In genomic region chr5:35728344-35728956, GRCm38 (mm10) we compare ENCODE assay signal across 9 mouse cellular contexts. TPM values are rescaled to one million over a fixed set of nuclear protein-coding genes. Genes with fewer than 3 reads are reported as not detected.
DNase-seq lines count a peak whose midpoint lies in the region; ATAC-seq and TF ChIP-seq lines count a peak whose summit lies in the region.
"Had no signal": no experiment of that assay in that cellular context is flagged by ENCODE, and none has a peak within 500 bp of the region (broad histone marks: within the 10 kb centered on the region; RNA-seq: fewer than 3 reads in every experiment).

No protein-coding gene starts in this region.

- H3K9me3 ChIP-seq in heart, embryonic 11.5 days (replicated peaks; ENCODE audit: control insufficient read depth, low read length): no peaks in the 10 kb centered on the region
- no peaks in the 10 kb centered on the region for H3K9me3 ChIP-seq in limb, embryonic 13.5 days
- H3K9me3 ChIP-seq in stomach, embryonic 15.5 days: no peaks in the 10 kb centered on the region
- no peaks in the 10 kb centered on the region for H3K9me3 ChIP-seq in forebrain, embryonic 16.5 days (ENCODE audit: control insufficient read depth, low read length)

- intact Hi-C loops in heart, postnatal 25 days (cut with DNase I): no loop called here

- H3K4me2 ChIP-seq in heart, embryonic 11.5 days: peak overlapping the region; percentile 50
- peak overlapping the region; percentile 11 for H3K4me2 ChIP-seq in limb, embryonic 13.5 days (replicated peaks)
- peak overlapping the region; percentile 33; the same call in 1 of the 2 replicates for H3K4me2 ChIP-seq in stomach, embryonic 15.5 days
- no peak overlapping the region for H3K4me2 ChIP-seq in forebrain, embryonic 16.5 days (ENCODE audit: low read length)

- DNase-seq in heart, postnatal 25 days (ENCODE audit: low spot score): no peak
- no peak for DNase-seq in spleen, adult 2 months (ENCODE audit: low read depth in 1 of 2, low spot score in 2 of 2)
- no peak for DNase-seq in spleen, adult 12 weeks (ENCODE audit: low spot score)
- DNase-seq in ovary, adult 18-20 months (ENCODE audit: low spot score): no peak
- DNase-seq: right cerebral cortex, postnatal 4 days had no signal

- TF ChIP-seq POLR2A in spleen, adult 2 months (IDR thresholded peaks at IDR 0.05; ENCODE audit: low read depth, low read length): no peak

- H3K27ac ChIP-seq in heart, embryonic 11.5 days (ENCODE audit: low read depth, low read length): peak overlapping the region; percentile 65
- H3K27ac ChIP-seq in spleen, adult 2 months (ENCODE audit: insufficient read depth, low read length): peak overlapping the region; percentile 95
- no peak overlapping the region for H3K27ac ChIP-seq in limb, embryonic 13.5 days
- peak overlapping the region; percentile 76; the same call in 1 of the 2 replicates for H3K27ac ChIP-seq in stomach, embryonic 15.5 days
- H3K27ac ChIP-seq in forebrain, embryonic 16.5 days (ENCODE audit: low read length): no peak overlapping the region

- H3K36me3 ChIP-seq in heart, embryonic 11.5 days (ENCODE audit: control insufficient read depth, insufficient read depth, low read length): no peaks in the 10 kb centered on the region
- H3K36me3 ChIP-seq in spleen, adult 2 months (ENCODE audit: control insufficient read depth, insufficient read depth, low read length): 0 out of 2 replicates have a peak, but pooled peaks cover 3% of the 10 kb centered on the region
- H3K36me3 ChIP-seq in limb, embryonic 13.5 days: no peaks in the 10 kb centered on the region
- H3K36me3 ChIP-seq in stomach, embryonic 15.5 days: no peaks in the 10 kb centered on the region
- H3K36me3 ChIP-seq in forebrain, embryonic 16.5 days (ENCODE audit: control insufficient read depth, insufficient read depth): no peaks in the 10 kb centered on the region

- 68% methylated on average over 12 of the region's 12 CpGs for WGBS in heart, embryonic 11.5 days (ENCODE audit: insufficient replicate concordance)
- WGBS in spleen, adult 2 months: 32% methylated on average over 12 of the region's 12 CpGs
- WGBS in limb, embryonic 13.5 days: 83% methylated on average over 12 of the region's 12 CpGs
- 75% methylated on average over 12 of the region's 12 CpGs for WGBS in stomach, embryonic 15.5 days
- WGBS in forebrain, embryonic 16.5 days: 90% methylated on average over 12 of the region's 12 CpGs

- H3K27me3 ChIP-seq in heart, embryonic 11.5 days (ENCODE audit: control insufficient read depth, insufficient read depth, low read length): no peaks in the 10 kb centered on the region
- no peaks in the 10 kb centered on the region for H3K27me3 ChIP-seq in spleen, adult 2 months (ENCODE audit: control insufficient read depth, insufficient read depth, low read length)
- H3K27me3 ChIP-seq in limb, embryonic 13.5 days: no peaks in the 10 kb centered on the region
- no peaks in the 10 kb centered on the region for H3K27me3 ChIP-seq in stomach, embryonic 15.5 days (replicated peaks)
- H3K27me3 ChIP-seq in forebrain, embryonic 16.5 days (replicated peaks; ENCODE audit: control insufficient read depth, insufficient read depth, low read length): no peaks in the 10 kb centered on the region

- no peak for ATAC-seq in heart, embryonic 11.5 days (replicated peaks; ENCODE audit: insufficient number of reproducible peaks, low FRiP score, low TSS enrichment)
- no peak for ATAC-seq in limb, embryonic 13.5 days (ENCODE audit: low FRiP score, low read depth)
- ATAC-seq in stomach, embryonic 15.5 days (ENCODE audit: insufficient read depth, low FRiP score, low read depth): no peak
- no peak for ATAC-seq in forebrain, embryonic 16.5 days

- H3K4me1 ChIP-seq in heart, embryonic 11.5 days (ENCODE audit: control insufficient read depth, insufficient read depth, low read length): peaks cover 6% of the 10 kb centered on the region; the same call in 1 of the 2 replicates
- H3K4me1 ChIP-seq in spleen, adult 2 months (ENCODE audit: control insufficient read depth, insufficient read depth, insufficient read length): peaks cover 21% of the 10 kb centered on the region; the same call in 1 of the 2 replicates
- peaks cover 7% of the 10 kb centered on the region for H3K4me1 ChIP-seq in limb, embryonic 13.5 days
- H3K4me1 ChIP-seq in stomach, embryonic 15.5 days: peaks cover 9% of the 10 kb centered on the region
- no peaks in the 10 kb centered on the region for H3K4me1 ChIP-seq in forebrain, embryonic 16.5 days (replicated peaks; ENCODE audit: control insufficient read depth, insufficient read depth, low read length)

- TF ChIP-seq CTCF in spleen, adult 2 months (IDR thresholded peaks at IDR 0.05; ENCODE audit: extremely low read depth, insufficient read depth, insufficient read length, insufficient replicate concordance): no peak

- H3K4me3 ChIP-seq in heart, embryonic 11.5 days (ENCODE audit: low read depth, low read length): peak overlapping the region; percentile 31
- peak overlapping the region; percentile 71 for H3K4me3 ChIP-seq in spleen, adult 2 months (ENCODE audit: extremely low read depth, insufficient read depth, insufficient read length)
- 0 out of 2 replicates have a peak overlapping the region, but pooled peaks have one; percentile 18 for H3K4me3 ChIP-seq in limb, embryonic 13.5 days
- H3K4me3 ChIP-seq in stomach, embryonic 15.5 days (replicated peaks): peak overlapping the region; percentile 17
- no peak overlapping the region for H3K4me3 ChIP-seq in forebrain, embryonic 16.5 days (replicated peaks; ENCODE audit: low read length)

- peak overlapping the region; percentile 48; the same call in 1 of the 2 replicates for H3K9ac ChIP-seq in heart, embryonic 11.5 days (ENCODE audit: low read depth, low read length)
- H3K9ac ChIP-seq in limb, embryonic 13.5 days: peak overlapping the region; percentile 35
- no peak overlapping the region for H3K9ac ChIP-seq in stomach, embryonic 15.5 days
- no peak overlapping the region for H3K9ac ChIP-seq in forebrain, embryonic 16.5 days (replicated peaks; ENCODE audit: low read depth, low read length)

RNA-seq across cellular contexts. Expression of gene Sh3tc1, which starts 11.3 kb away (rescaled TPM):
- 4.7 and 8.4 TPM in 2 replicates for polyA plus RNA-seq in heart, embryonic 11.5 days (2014; fragmentation: Nextera tagmentation; extraction: Ambion mirVana)
- total RNA-seq in heart, postnatal 25 days (2021): 10 to 100 TPM in 1 of 2 experiments, 1 to 10 TPM in 1; 9.7 to 10.5 TPM
- 10.7 and 12.9 TPM in 2 replicates for polyA plus RNA-seq in spleen, adult 2 months (2012; rRNA removed)
- polyA plus RNA-seq in limb, embryonic 13.5 days (2015; fragmentation: Nextera tagmentation; extraction: Ambion mirVana): 5.1 and 5.3 TPM in 2 replicates
- 6.5 and 7.4 TPM in 2 replicates for polyA plus RNA-seq in stomach, embryonic 15.5 days (2015; fragmentation: Nextera tagmentation; extraction: Ambion mirVana)
- polyA plus RNA-seq in forebrain, embryonic 16.5 days (2015; fragmentation: Nextera tagmentation; extraction: Ambion mirVana): 2.3 and 2.8 TPM in 2 replicates

RNA-seq across cellular contexts. Expression of gene Ablim2, which starts 29.2 kb away (rescaled TPM):
- polyA plus RNA-seq in heart, embryonic 11.5 days (2014; fragmentation: Nextera tagmentation; extraction: Ambion mirVana): 1.9 and 2.5 TPM in 2 replicates
- total RNA-seq in heart, postnatal 25 days (2021): 10 to 100 TPM; 14.9 to 16.0 TPM
- polyA plus RNA-seq in spleen, adult 2 months (2012; rRNA removed): 5.1 and 5.7 TPM in 2 replicates
- polyA plus RNA-seq in limb, embryonic 13.5 days (2015; fragmentation: Nextera tagmentation; extraction: Ambion mirVana): 1.1 and 1.8 TPM in 2 replicates
- polyA plus RNA-seq in stomach, embryonic 15.5 days (2015; fragmentation: Nextera tagmentation; extraction: Ambion mirVana): 2.8 and 3.4 TPM in 2 replicates
- polyA plus RNA-seq in forebrain, embryonic 16.5 days (2015; fragmentation: Nextera tagmentation; extraction: Ambion mirVana): 9.4 and 16.3 TPM in 2 replicates

RNA-seq across cellular contexts. Expression of gene Htra3, which starts 48.9 kb away (rescaled TPM):
- 3.7 and 4.1 TPM in 2 replicates for polyA plus RNA-seq in heart, embryonic 11.5 days (2014; fragmentation: Nextera tagmentation; extraction: Ambion mirVana)
- 100 to 1,000 TPM; 116 to 131 TPM for total RNA-seq in heart, postnatal 25 days (2021)
- polyA plus RNA-seq in spleen, adult 2 months (2012; rRNA removed): 20.6 and 22.7 TPM in 2 replicates
- 19.4 and 20.1 TPM in 2 replicates for polyA plus RNA-seq in limb, embryonic 13.5 days (2015; fragmentation: Nextera tagmentation; extraction: Ambion mirVana)
- polyA plus RNA-seq in stomach, embryonic 15.5 days (2015; fragmentation: Nextera tagmentation; extraction: Ambion mirVana): 54.7 and 54.9 TPM in 2 replicates
- 11.3 and 11.8 TPM in 2 replicates for polyA plus RNA-seq in forebrain, embryonic 16.5 days (2015; fragmentation: Nextera tagmentation; extraction: Ambion mirVana)

Comparison
In these comparisons a context has a peak if more than half of its experiments do, and no peak if none do; other contexts are left out.
1. H3K27ac ChIP-seq: peak in heart, embryonic 11.5 days (single experiment), spleen, adult 2 months (single experiment) and stomach, embryonic 15.5 days (single experiment); none in limb, embryonic 13.5 days (single experiment) and forebrain, embryonic 16.5 days (single experiment).
2. H3K9ac ChIP-seq: peak in heart, embryonic 11.5 days (single experiment) and limb, embryonic 13.5 days (single experiment); none in stomach, embryonic 15.5 days (single experiment) and forebrain, embryonic 16.5 days (single experiment).